8 mouse cellular contexts compared by ENCODE assay signal in the genomic region with DNA sequence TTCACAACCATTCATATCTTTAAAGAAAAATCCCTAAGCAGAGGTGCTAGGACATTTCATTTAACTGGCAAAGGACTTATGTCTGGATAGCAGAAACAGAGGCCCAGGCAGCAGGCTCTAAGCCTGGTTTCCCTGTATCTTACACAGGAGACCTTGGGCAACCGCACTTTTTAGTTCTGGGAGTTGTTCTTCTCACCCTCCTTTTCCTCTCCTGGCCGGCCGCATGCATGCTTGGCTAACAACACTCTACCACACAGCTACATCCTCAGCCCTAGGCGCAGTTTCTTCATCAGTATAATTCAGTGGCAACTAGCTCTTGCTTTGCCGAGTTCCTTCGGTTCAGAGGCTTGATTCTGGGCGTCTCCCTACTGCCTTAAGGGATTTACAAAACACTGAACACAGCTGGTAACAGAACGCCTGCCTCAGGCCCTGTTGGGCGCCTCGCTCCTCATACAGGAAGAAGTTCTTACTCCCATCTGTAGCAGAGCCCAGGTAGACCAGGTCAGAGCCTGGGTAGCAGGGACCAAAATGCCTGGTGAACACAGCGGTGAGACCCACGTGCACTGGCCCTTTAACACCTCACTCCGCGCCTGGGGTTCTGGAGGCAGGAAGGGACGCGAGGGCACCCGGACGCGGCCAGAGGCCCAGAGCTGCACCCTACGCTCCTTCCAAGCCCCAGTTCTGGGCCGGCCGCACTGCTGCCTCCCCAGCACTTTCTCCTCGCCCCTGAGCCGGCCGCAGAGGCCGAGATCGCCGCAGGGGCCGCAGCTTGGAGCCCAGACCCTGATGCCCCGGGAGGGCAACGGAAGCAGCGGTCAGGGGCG. TPM values are rescaled to one million over a fixed set of nuclear protein-coding genes. Genes with fewer than 3 reads are reported as not detected.
A peak's percentile ranks its signal among the peaks of the same experiment; 100 is the strongest.
DNase-seq lines count a peak whose midpoint lies in the region; ATAC-seq and TF ChIP-seq lines count a peak whose summit lies in the region.

No protein-coding gene starts in this region.

- DNase-seq in kidney, adult 2 months: peak; percentile 64
- DNase-seq in kidney, adult 11 months: no peak
- DNase-seq in ES-E14 (ENCODE audit: low read depth, low spot score): peak; percentile 30
- no peak for DNase-seq in embryonic facial prominence, embryonic 14.5 days (ENCODE audit: low spot score)
- peak; percentile 55 to 80 for DNase-seq in kidney, postnatal 25 days
- no peak for DNase-seq in thymus, adult 18-20 months

- no peaks in the 10 kb centered on the region for H3K27me3 ChIP-seq in kidney, adult 2 months (replicated peaks; ENCODE audit: control insufficient read depth, insufficient read depth, low read length)
- 0 out of 2 replicates have a peak, but pooled peaks cover 4% of the 10 kb centered on the region for H3K27me3 ChIP-seq in embryonic facial prominence, embryonic 14.5 days (replicated peaks; ENCODE audit: control insufficient read depth, insufficient read depth, low read length)
- peaks cover 6% of the 10 kb centered on the region; the same call in 1 of the 2 replicates for H3K27me3 ChIP-seq in heart, embryonic 11.5 days (ENCODE audit: control insufficient read depth, insufficient read depth, low read length)

- peak overlapping the region; percentile 69 for H3K9ac ChIP-seq in ES-E14 (ENCODE audit: insufficient read depth, low read depth, low read length, poor library complexity, severe bottlenecking)
- peak overlapping the region; percentile 78 for H3K9ac ChIP-seq in embryonic facial prominence, embryonic 14.5 days (ENCODE audit: low read depth, low read length)
- peak overlapping the region; percentile 86 for H3K9ac ChIP-seq in heart, embryonic 11.5 days (ENCODE audit: low read depth, low read length)

- H3K9me3 ChIP-seq in ES-E14 (ENCODE audit: control insufficient read depth, insufficient read depth, low read depth, low read length): no peaks in the 10 kb centered on the region
- no peaks in the 10 kb centered on the region for H3K9me3 ChIP-seq in embryonic facial prominence, embryonic 14.5 days (ENCODE audit: control insufficient read depth, low read length)
- H3K9me3 ChIP-seq in heart, embryonic 11.5 days (replicated peaks; ENCODE audit: control insufficient read depth, low read length): no peaks in the 10 kb centered on the region

- peak overlapping the region; percentile 67 for H3K27ac ChIP-seq in kidney, adult 2 months (ENCODE audit: insufficient read depth, low read depth, low read length)
- H3K27ac ChIP-seq in ES-E14 (ENCODE audit: insufficient read depth, low read depth, low read length, poor library complexity, severe bottlenecking): no peak overlapping the region
- H3K27ac ChIP-seq in embryonic facial prominence, embryonic 14.5 days (replicated peaks; ENCODE audit: low read depth, low read length): peak overlapping the region; percentile 63
- peak overlapping the region; percentile 67; the same call in 1 of the 2 replicates for H3K27ac ChIP-seq in heart, embryonic 11.5 days (ENCODE audit: low read depth, low read length)

- H3K4me2 ChIP-seq in embryonic facial prominence, embryonic 14.5 days (ENCODE audit: low read depth, low read length): peak overlapping the region; percentile 98
- peak overlapping the region; percentile 98 for H3K4me2 ChIP-seq in heart, embryonic 11.5 days

- H3K4me1 ChIP-seq in kidney, adult 2 months (ENCODE audit: control insufficient read depth, insufficient read depth, low read length): peaks cover 7% of the 10 kb centered on the region; the same call in 1 of the 2 replicates
- H3K4me1 ChIP-seq in ES-E14 (ENCODE audit: control insufficient read depth in 2 of 2, insufficient read depth in 2 of 2, low read length in 2 of 2, poor library complexity in 1 of 2): peaks cover 4 to 5% of the 10 kb centered on the region in 2 experiments; a peak in 2 of 4 replicates
- H3K4me1 ChIP-seq in embryonic facial prominence, embryonic 14.5 days (ENCODE audit: control insufficient read depth, insufficient read depth, low read length): peaks cover 8% of the 10 kb centered on the region; the same call in 1 of the 2 replicates
- H3K4me1 ChIP-seq in heart, embryonic 11.5 days (ENCODE audit: control insufficient read depth, insufficient read depth, low read length): peaks cover 22% of the 10 kb centered on the region

- peak overlapping the region; percentile 66 for H3K4me3 ChIP-seq in kidney, adult 2 months (ENCODE audit: insufficient read depth, low read depth, low read length)
- H3K4me3 ChIP-seq in ES-E14 (ENCODE audit: insufficient read depth in 1 of 2, low read depth in 1 of 2, low read length in 2 of 2, poor library complexity in 1 of 2, severe bottlenecking in 1 of 2): peak overlapping the region; percentile 74 to 77
- peak overlapping the region; percentile 85 for H3K4me3 ChIP-seq in embryonic facial prominence, embryonic 14.5 days (ENCODE audit: low read depth, low read length)
- H3K4me3 ChIP-seq in heart, embryonic 11.5 days (ENCODE audit: low read depth, low read length): peak overlapping the region; percentile 87

- ATAC-seq in embryonic facial prominence, embryonic 14.5 days (ENCODE audit: low read depth): peak; percentile 48
- ATAC-seq in heart, embryonic 11.5 days (replicated peaks; ENCODE audit: insufficient number of reproducible peaks, low FRiP score, low TSS enrichment): peak; percentile 24
- 0 out of 2 replicates have a peak, but pooled peaks have one; percentile 16 for ATAC-seq in megakaryocyte-erythroid progenitor cell, adult 5-6 weeks (replicated peaks; ENCODE audit: low FRiP score, low TSS enrichment, poor library complexity, severe bottlenecking)

- in situ Hi-C loops in ES-E14 (cut with MboI; ENCODE audit: low sequenced_read_pairs in 2 of 2, unreplicated experiment in 2 of 2): no loop called here

- no peak for TF ChIP-seq CTCF in kidney, adult 2 months (conservative IDR thresholded peaks at IDR 0.05; ENCODE audit: insufficient read depth, insufficient read length, low read depth, low read length)

- no peak for TF ChIP-seq POLR2A in kidney, adult 2 months (IDR thresholded peaks at IDR 0.05; ENCODE audit: low read depth, low read length)

- 2% methylated on average over 33 of the region's 33 CpGs for WGBS in kidney, adult 2 months
- 3% methylated on average over 32 of the region's 33 CpGs for WGBS in embryonic facial prominence, embryonic 14.5 days
- WGBS in heart, embryonic 11.5 days (ENCODE audit: insufficient replicate concordance): 3% methylated on average over 33 of the region's 33 CpGs

- H3K36me3 ChIP-seq in kidney, adult 2 months (ENCODE audit: control insufficient read depth, insufficient read depth, low read length): no peaks in the 10 kb centered on the region
- H3K36me3 ChIP-seq in ES-E14 (ENCODE audit: control insufficient read depth, insufficient read depth, low read length, poor library complexity, severe bottlenecking): no peaks in the 10 kb centered on the region
- H3K36me3 ChIP-seq in embryonic facial prominence, embryonic 14.5 days (ENCODE audit: control insufficient read depth, insufficient read depth, low read length): no peaks in the 10 kb centered on the region
- no peaks in the 10 kb centered on the region for H3K36me3 ChIP-seq in heart, embryonic 11.5 days (ENCODE audit: control insufficient read depth, insufficient read depth, low read length)

TF ChIP-seq in ES-E14, 5 proteins besides CTCF, POLR2A, EP300 and RAD21:
- no peak for TF ChIP-seq MAFK (IDR thresholded peaks at IDR 0.05; ENCODE audit: insufficient read depth, low read depth, low read length)
- TF ChIP-seq CHD2 (IDR thresholded peaks at IDR 0.05; ENCODE audit: low read depth, low read length): no peak
- no peak for TF ChIP-seq ZNF384 (IDR thresholded peaks at IDR 0.05; ENCODE audit: low read depth, low read length)
- no peak for TF ChIP-seq HCFC1 (IDR thresholded peaks at IDR 0.05; ENCODE audit: borderline replicate concordance, insufficient read depth, low read length)
- TF ChIP-seq ZC3H11A (IDR thresholded peaks at IDR 0.05; ENCODE audit: borderline replicate concordance, low read depth, low read length): no peak

RNA-seq across cellular contexts. Expression of a gene that starts 7.7 kb away (rescaled TPM):
- polyA plus RNA-seq in kidney, adult 2 months (2012; rRNA removed): 41.3 and 44.6 TPM in 2 replicates
- total RNA-seq in ES-E14 (2012; rRNA removed): 13.6 and 24.6 TPM in 2 replicates
- 18.8 and 19.6 TPM in 2 replicates for polyA plus RNA-seq in embryonic facial prominence, embryonic 14.5 days (2014; fragmentation: Nextera tagmentation; extraction: Ambion mirVana)
- polyA plus RNA-seq in heart, embryonic 11.5 days (2014; fragmentation: Nextera tagmentation; extraction: Ambion mirVana): 14.7 and 17.3 TPM in 2 replicates
- total RNA-seq in megakaryocyte-erythroid progenitor cell, adult 5-6 weeks (2014; fragmentation: Nextera tagmentation): 75.6 and 93.3 TPM in 2 replicates
- 39.5 and 66.4 TPM in 2 replicates for total RNA-seq in megakaryocyte-erythroid progenitor cell, adult 5-6 weeks (2017)

RNA-seq across cellular contexts. Expression of a gene that starts 56.1 kb away (rescaled TPM):
- polyA plus RNA-seq in kidney, adult 2 months (2012; rRNA removed): 157 and 179 TPM in 2 replicates
- total RNA-seq in ES-E14 (2012; rRNA removed): 8.3 and 20.5 TPM in 2 replicates
- 15.8 and 24.7 TPM in 2 replicates for polyA plus RNA-seq in embryonic facial prominence, embryonic 14.5 days (2014; fragmentation: Nextera tagmentation; extraction: Ambion mirVana)
- 8.6 and 10.8 TPM in 2 replicates for polyA plus RNA-seq in heart, embryonic 11.5 days (2014; fragmentation: Nextera tagmentation; extraction: Ambion mirVana)
- total RNA-seq in megakaryocyte-erythroid progenitor cell, adult 5-6 weeks (2014; fragmentation: Nextera tagmentation): 6.3 and 8.4 TPM in 2 replicates
- total RNA-seq in megakaryocyte-erythroid progenitor cell, adult 5-6 weeks (2017): 18.3 and 22.3 TPM in 2 replicates

Comparison
In these comparisons a context has a peak if more than half of its experiments do, and no peak if none do; other contexts are left out.
1. DNase-seq: peak in kidney, adult 2 months (single experiment), ES-E14 (single experiment) and kidney, postnatal 25 days (2 of 2); none in kidney, adult 11 months (single experiment), embryonic facial prominence, embryonic 14.5 days (single experiment) and thymus, adult 18-20 months (0 of 2).
2. Peak in every context shown above with its lines, with median percentiles within 50 percentile points of each other: H3K4me3 ChIP-seq, H3K9ac ChIP-seq and ATAC-seq.